Comparison of ENCODE assay signal across 25 mouse cellular contexts in genomic region chr5:77385221-77385620, GRCm38 (mm10). TPM values are rescaled to one million over a fixed set of nuclear protein-coding genes. Genes with fewer than 3 reads are reported as not detected.
DNase-seq lines count a peak whose midpoint lies in the region; ATAC-seq and TF ChIP-seq lines count a peak whose summit lies in the region.
"Had no signal": no experiment of that assay in that cellular context is flagged by ENCODE, and none has a peak within 500 bp of the region (broad histone marks: within the 10 kb centered on the region; RNA-seq: fewer than 3 reads in every experiment).

No protein-coding gene starts in this region.

- ATAC-seq in liver, embryonic 13.5 days (ENCODE audit: low read depth), result no peak
- ATAC-seq in liver, embryonic 12.5 days, result no peak
- ATAC-seq: activated CD4-positive, CD25-positive, alpha-beta regulatory T cell, adult 4 months; hindbrain, postnatal 0 days had no signal

- intact Hi-C loops in left cerebral cortex, adult 2 months (cut with DNase I), result no loop called here

- dilution Hi-C loops in CH12.LX (cut with MboI; ENCODE audit: extremely low pct_ligation_motif_present, extremely low pct_unique_long_range_greater_than_20kb, low sequenced_read_pairs), result no loop called here

- WGBS in liver, embryonic 13.5 days (ENCODE audit: insufficient replicate concordance), result 66% methylated on average over 5 of the region's 5 CpGs
- 66% methylated on average over 5 of the region's 5 CpGs for WGBS in liver, embryonic 12.5 days (ENCODE audit: insufficient replicate concordance)
- 76% methylated on average over 5 of the region's 5 CpGs for WGBS in thymus, adult 2 months

- in situ Hi-C loops in CH12.LX (cut with MboI; ENCODE audit: low pct_ligation_motif_present, low pct_unique_long_range_greater_than_20kb, low sequenced_read_pairs), result no loop called here

- no peaks in the 10 kb centered on the region for H3K79me2 ChIP-seq in CH12.LX (replicated peaks; ENCODE audit: control insufficient read depth, extremely low read depth, insufficient read depth, poor library complexity, severe bottlenecking)

- TF ChIP-seq RAD21 in CH12.LX (IDR thresholded peaks at IDR 0.05; ENCODE audit: low read depth, low read length), result no peak

- H3K4me1 ChIP-seq in liver, embryonic 13.5 days (replicated peaks), result peaks cover 31% of the 10 kb centered on the region
- H3K4me1 ChIP-seq in liver, embryonic 12.5 days, result peaks cover 22% of the 10 kb centered on the region; the same call in 1 of the 2 replicates
- H3K4me1 ChIP-seq in CH12.LX (ENCODE audit: control insufficient read depth in 1 of 2, insufficient read depth in 2 of 2), result peaks cover 29 to 63% of the 10 kb centered on the region in 2 experiments
- peaks cover 35% of the 10 kb centered on the region for H3K4me1 ChIP-seq in brown adipose tissue, adult 24 weeks (ENCODE audit: control insufficient read depth, insufficient read depth, insufficient read length, low read length)
- H3K4me1 ChIP-seq in thymus, adult 2 months (replicated peaks; ENCODE audit: control insufficient read depth, insufficient read depth, low read length), result no peaks in the 10 kb centered on the region
- H3K4me1 ChIP-seq: embryonic facial prominence, embryonic 12.5 days; forebrain, embryonic 12.5 days; hindbrain, embryonic 10.5 days had no signal

- H3K27ac ChIP-seq in liver, embryonic 13.5 days, result no peak overlapping the region
- no peak overlapping the region for H3K27ac ChIP-seq in liver, embryonic 12.5 days
- H3K27ac ChIP-seq in CH12.LX (ENCODE audit: insufficient read depth, low read depth), result peak overlapping the region; percentile 42; the same call in 1 of the 2 replicates
- peak overlapping the region; percentile 72 for H3K27ac ChIP-seq in brown adipose tissue, adult 24 weeks (replicated peaks; ENCODE audit: low read depth, low read length)
- no peak overlapping the region for H3K27ac ChIP-seq in thymus, adult 2 months (ENCODE audit: control insufficient read depth, insufficient read depth, low read length)
- no peak overlapping the region for H3K27ac ChIP-seq in left cerebral cortex, adult 2 months
- H3K27ac ChIP-seq: embryonic facial prominence, embryonic 12.5 days; forebrain, embryonic 12.5 days; hindbrain, embryonic 10.5 days; hindbrain, postnatal 0 days; limb, embryonic 15.5 days had no signal

- DNase-seq in kidney, adult 9 months, result peak; percentile 57
- no peak for DNase-seq in kidney, adult 8-10 months
- DNase-seq in liver, embryonic 13.5 days, result no peak
- no peak for DNase-seq in CH12.LX (ENCODE audit: extremely low read depth)
- DNase-seq in thymus, adult 2 months, result no peak
- no peak for DNase-seq in left cerebral cortex, adult 2 months (ENCODE audit: extremely low spot score in 1 of 2, low spot score in 2 of 2)
- DNase-seq: adrenal gland, adult 8-10 months; cerebellum, adult 18-20 months; cerebellum, postnatal 25 days; left cerebral cortex, postnatal 4 days; midbrain, embryonic 14.5 days; right cerebral cortex, postnatal 14 days; spleen, adult 18-20 months; thymus, postnatal 25 days had no signal

- no peak overlapping the region for H3K9ac ChIP-seq in liver, embryonic 13.5 days
- H3K9ac ChIP-seq in liver, embryonic 12.5 days, result no peak overlapping the region
- H3K9ac ChIP-seq in CH12.LX (ENCODE audit: insufficient read depth, low read depth), result peak overlapping the region; percentile 33; the same call in 1 of the 2 replicates
- H3K9ac ChIP-seq: embryonic facial prominence, embryonic 12.5 days; forebrain, embryonic 12.5 days; limb, embryonic 15.5 days had no signal

- TF ChIP-seq POLR2A in CH12.LX (IDR thresholded peaks at IDR 0.05; ENCODE audit: low read depth, low read length), result no peak
- TF ChIP-seq POLR2A in thymus, adult 2 months (IDR thresholded peaks at IDR 0.05; ENCODE audit: control insufficient read depth, extremely low read depth, insufficient read depth, low read length, poor library complexity), result no peak

- TF ChIP-seq CTCF in CH12.LX (conservative IDR thresholded peaks at IDR 0.05 in 1 of 2, IDR thresholded peaks at IDR 0.05 in 1 of 2; ENCODE audit: low read depth in 2 of 2, low read length in 2 of 2), result no peak
- no peak for TF ChIP-seq CTCF in thymus, adult 2 months (IDR thresholded peaks at IDR 0.05; ENCODE audit: borderline replicate concordance, control insufficient read depth, extremely low read depth, insufficient read depth, low read length, poor library complexity)
- TF ChIP-seq CTCF in left cerebral cortex, adult 2 months (IDR thresholded peaks at IDR 0.05), result no peak

- H3K4me3 ChIP-seq in liver, embryonic 13.5 days (replicated peaks), result no peak overlapping the region
- no peak overlapping the region for H3K4me3 ChIP-seq in liver, embryonic 12.5 days
- H3K4me3 ChIP-seq in CH12.LX (replicated peaks in 1 of 3; ENCODE audit: low read depth in 2 of 3, low read length in 2 of 3, poor library complexity in 1 of 3), result no peak overlapping the region
- H3K4me3 ChIP-seq in brown adipose tissue, adult 24 weeks (ENCODE audit: insufficient read depth, low read depth, low read length), result no peak overlapping the region
- no peak overlapping the region for H3K4me3 ChIP-seq in thymus, adult 2 months (ENCODE audit: control insufficient read depth, insufficient read depth, low read length)
- H3K4me3 ChIP-seq in left cerebral cortex, adult 2 months, result no peak overlapping the region
- H3K4me3 ChIP-seq: embryonic facial prominence, embryonic 12.5 days; erythroblast, embryonic 14.5 days; forebrain, embryonic 12.5 days; hindbrain, embryonic 10.5 days; limb, embryonic 15.5 days had no signal

- no peaks in the 10 kb centered on the region for H3K9me3 ChIP-seq in liver, embryonic 13.5 days (replicated peaks)
- no peaks in the 10 kb centered on the region for H3K9me3 ChIP-seq in liver, embryonic 12.5 days (replicated peaks)
- H3K9me3 ChIP-seq in CH12.LX (replicated peaks; ENCODE audit: low read length), result no peaks in the 10 kb centered on the region
- H3K9me3 ChIP-seq: embryonic facial prominence, embryonic 12.5 days; forebrain, embryonic 12.5 days; hindbrain, embryonic 10.5 days; limb, embryonic 15.5 days had no signal

- H3K4me2 ChIP-seq in liver, embryonic 13.5 days, result 0 out of 2 replicates have a peak overlapping the region, but pooled peaks have one; percentile 8
- H3K4me2 ChIP-seq in liver, embryonic 12.5 days, result no peak overlapping the region
- H3K4me2 ChIP-seq in CH12.LX (ENCODE audit: insufficient read depth, low read depth, poor library complexity, severe bottlenecking), result peak overlapping the region; percentile 93
- H3K4me2 ChIP-seq: embryonic facial prominence, embryonic 12.5 days; forebrain, embryonic 12.5 days; heart, embryonic 11.5 days; limb, embryonic 15.5 days had no signal

- no peaks in the 10 kb centered on the region for H3K36me3 ChIP-seq in liver, embryonic 13.5 days
- H3K36me3 ChIP-seq in liver, embryonic 12.5 days, result no peaks in the 10 kb centered on the region
- no peaks in the 10 kb centered on the region for H3K36me3 ChIP-seq in CH12.LX (replicated peaks in 1 of 2; ENCODE audit: control insufficient read depth in 1 of 2, insufficient read depth in 1 of 2, low read length in 1 of 2)
- no peaks in the 10 kb centered on the region for H3K36me3 ChIP-seq in thymus, adult 2 months (ENCODE audit: control insufficient read depth, insufficient read depth, low read length)
- H3K36me3 ChIP-seq: embryonic facial prominence, embryonic 12.5 days; forebrain, embryonic 12.5 days; hindbrain, embryonic 10.5 days; limb, embryonic 15.5 days had no signal

- H3K27me3 ChIP-seq in liver, embryonic 13.5 days, result no peaks in the 10 kb centered on the region
- no peaks in the 10 kb centered on the region for H3K27me3 ChIP-seq in liver, embryonic 12.5 days (replicated peaks)
- no peaks in the 10 kb centered on the region for H3K27me3 ChIP-seq in CH12.LX (replicated peaks)
- no peaks in the 10 kb centered on the region for H3K27me3 ChIP-seq in thymus, adult 2 months (ENCODE audit: control insufficient read depth, insufficient read depth, low read length)
- H3K27me3 ChIP-seq: embryonic facial prominence, embryonic 12.5 days; forebrain, embryonic 12.5 days; limb, embryonic 15.5 days had no signal

- TF ChIP-seq EP300 in CH12.LX (IDR thresholded peaks at IDR 0.05; ENCODE audit: low read length), result 0 out of 2 replicates have a peak, but pooled peaks have one; percentile 22

TF ChIP-seq in CH12.LX, 34 proteins besides CTCF, POLR2A, EP300 and RAD21:
- no peak for TF ChIP-seq MAZ (IDR thresholded peaks at IDR 0.05; ENCODE audit: low read depth, low read length)
- no peak for TF ChIP-seq USF2 (conservative IDR thresholded peaks at IDR 0.05; ENCODE audit: low read depth, low read length)
- no peak for TF ChIP-seq ZKSCAN1 (IDR thresholded peaks at IDR 0.05; ENCODE audit: borderline replicate concordance, low read depth, low read length)
- no peak for TF ChIP-seq HCFC1 (IDR thresholded peaks at IDR 0.05; ENCODE audit: low read depth, low read length)
- no peak for TF ChIP-seq SIN3A (IDR thresholded peaks at IDR 0.05; ENCODE audit: low read length)
- no peak for TF ChIP-seq POLR2AphosphoS2 (IDR thresholded peaks at IDR 0.05; ENCODE audit: low read depth, low read length)
- no peak for TF ChIP-seq TCF12 (IDR thresholded peaks at IDR 0.05; ENCODE audit: low read depth, low read length)
- TF ChIP-seq ETS1 (conservative IDR thresholded peaks at IDR 0.05; ENCODE audit: low read depth, low read length), result no peak
- TF ChIP-seq NELFE (IDR thresholded peaks at IDR 0.05; ENCODE audit: low read depth, low read length), result no peak

RNA-seq across cellular contexts. Expression of gene Igfbp7, which starts 22.6 kb away (rescaled TPM):
- polyA plus RNA-seq in liver, embryonic 13.5 days (2015; fragmentation: Nextera tagmentation; extraction: Ambion mirVana), result 13.3 and 15.6 TPM in 2 replicates
- 13.4 and 14.2 TPM in 2 replicates for polyA plus RNA-seq in liver, embryonic 12.5 days (2016; fragmentation: Nextera tagmentation; extraction: Ambion mirVana)
- total RNA-seq in CH12.LX (2012; rRNA removed) (0.17 and 0.29 TPM in 2 replicates), CH12.LX (2014; rRNA removed) (0.30 and 0.35 TPM in 2 replicates)
- 0.52 and 0.70 TPM in 2 replicates for polyA plus RNA-seq in CH12.LX (2012; ENCODE audit: insufficient read length, low read depth)
- 85.5 and 137 TPM in 2 replicates for polyA plus RNA-seq in brown adipose tissue, adult 24 weeks (2012; ENCODE audit: insufficient read depth, insufficient read length, missing spikeins)
- polyA plus RNA-seq in thymus, adult 2 months (2012; rRNA removed), result 370 and 442 TPM in 2 replicates
- total RNA-seq in left cerebral cortex, adult 2 months (2021), result 10 to 100 TPM; 38.3 to 41.2 TPM
- total RNA-seq: megakaryocyte-erythroid progenitor cell, adult 5-6 weeks had no signal

Comparison
In these comparisons a context has a peak if more than half of its experiments do, and no peak if none do; other contexts are left out.
1. H3K27ac ChIP-seq: peak in CH12.LX (single experiment) and brown adipose tissue, adult 24 weeks (single experiment); none in liver, embryonic 13.5 days (single experiment), liver, embryonic 12.5 days (single experiment), thymus, adult 2 months (single experiment) and left cerebral cortex, adult 2 months (single experiment).